Mouse (Mus musculus) left cerebral cortex, adult 9 months (tissue): ENCODE measurements at regions not wholly inside any gene's neighbourhood (a gene's known extent, or its start where the extent isn't known, plus 50 kb on each side); places are given as distances from the start of the nearest gene placed in this dataset.

Experiments used
- DNase-seq, 2 experiments: peaks; one replicate each; pipeline ENCODE4 v3.0.0; 2022; ENCODE audit warnings: low spot score in 2 of 2

GRCm38 (mm10) chr12:27838384-27838783, 496.0 kb upstream of the Sox11 start:
- no peak for DNase-seq

- DNase-seq = no peak
These were observed 483.8 kb upstream of the Sox11 start for GRCm38 (mm10) chr12:27826208-27826607.

- no peak for DNase-seq
These were observed 481.0 kb upstream of the Sox11 start for GRCm38 (mm10) chr12:27823392-27823791.

GRCm38 (mm10) chr12:27796642-27797041, 454.3 kb upstream of the Sox11 start:
- DNase-seq = no peak

GRCm38 (mm10) chr12:27786716-27787291, 444.4 kb upstream of the Sox11 start:
- DNase-seq = no peak

GRCm38 (mm10) chr12:27780801-27781200, 438.4 kb upstream of the Sox11 start:
- DNase-seq = no peak

GRCm38 (mm10) chr12:27765948-27766347, 423.6 kb upstream of the Sox11 start:
- DNase-seq = no peak

GRCm38 (mm10) chr12:27759016-27759415, 416.6 kb upstream of the Sox11 start:
- no peak for DNase-seq

- DNase-seq = no peak
These were observed 415.3 kb upstream of the Sox11 start for GRCm38 (mm10) chr12:27757641-27758040.

- DNase-seq = no peak
These were observed 382.3 kb upstream of the Sox11 start for GRCm38 (mm10) chr12:27724619-27725200.

- no peak for DNase-seq
These were observed 338.1 kb upstream of the Sox11 start for GRCm38 (mm10) chr12:27680459-27680858.

GRCm38 (mm10) chr12:27673404-27673803, 331.0 kb upstream of the Sox11 start:
- DNase-seq = no peak

GRCm38 (mm10) chr12:27670650-27671084, 328.3 kb upstream of the Sox11 start:
- no peak for DNase-seq

- no peak for DNase-seq
These were observed 327.8 kb upstream of the Sox11 start for GRCm38 (mm10) chr12:27670190-27670589.

- DNase-seq = no peak
These were observed 327.2 kb upstream of the Sox11 start for GRCm38 (mm10) chr12:27669542-27669941.

- no peak for DNase-seq
These were observed 324.1 kb upstream of the Sox11 start for GRCm38 (mm10) chr12:27666456-27666855.

GRCm38 (mm10) chr12:27663126-27663525, 320.8 kb upstream of the Sox11 start:
- no peak for DNase-seq

GRCm38 (mm10) chr12:27662723-27663122, 320.3 kb upstream of the Sox11 start:
- DNase-seq = no peak

GRCm38 (mm10) chr12:27657536-27657935, 315.2 kb upstream of the Sox11 start:
- DNase-seq = no peak

- no peak for DNase-seq
These were observed 311.2 kb upstream of the Sox11 start for GRCm38 (mm10) chr12:27653541-27653940.

- no peak for DNase-seq
These were observed 306.2 kb upstream of the Sox11 start for GRCm38 (mm10) chr12:27648602-27649001.

- DNase-seq = no peak
These were observed 304.3 kb upstream of the Sox11 start for GRCm38 (mm10) chr12:27646497-27647307.

GRCm38 (mm10) chr12:27619616-27620015, 277.2 kb upstream of the Sox11 start:
- no peak for DNase-seq
